Mouse (Mus musculus): ENCODE results near the gene Snx20.
A peak's percentile ranks its signal among the peaks of the same experiment; 100 is the strongest.

The Snx20 gene

DNA sequence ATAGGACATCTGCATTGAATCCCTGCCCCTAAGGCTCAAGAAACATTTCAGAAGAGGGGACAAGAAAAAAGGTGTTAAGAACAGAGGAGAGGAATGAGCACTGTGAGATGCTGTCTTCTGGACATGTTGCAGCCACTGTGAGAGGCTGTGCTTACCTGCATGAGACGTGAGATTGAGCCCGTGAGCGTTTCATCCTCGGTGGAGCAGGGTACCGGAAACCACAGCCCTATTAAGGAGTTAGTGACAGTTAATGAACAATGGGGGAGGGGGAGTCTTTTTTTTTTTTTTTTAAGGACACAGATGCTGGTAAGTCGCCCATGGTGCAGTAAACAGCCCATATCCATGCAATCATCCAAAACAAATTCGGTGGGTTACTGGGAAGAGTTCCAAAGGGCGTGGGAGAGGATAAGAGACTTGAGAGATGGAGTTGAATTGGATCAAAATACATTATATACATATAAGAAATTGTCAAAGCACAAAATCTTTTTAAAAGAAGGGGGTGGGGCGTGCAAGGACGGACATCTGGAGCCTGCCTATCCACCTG lies 32.4 kb downstream of the Snx20 start:
- DNase-seq = peak in 1 of 2 experiments; percentile 51

DNA sequence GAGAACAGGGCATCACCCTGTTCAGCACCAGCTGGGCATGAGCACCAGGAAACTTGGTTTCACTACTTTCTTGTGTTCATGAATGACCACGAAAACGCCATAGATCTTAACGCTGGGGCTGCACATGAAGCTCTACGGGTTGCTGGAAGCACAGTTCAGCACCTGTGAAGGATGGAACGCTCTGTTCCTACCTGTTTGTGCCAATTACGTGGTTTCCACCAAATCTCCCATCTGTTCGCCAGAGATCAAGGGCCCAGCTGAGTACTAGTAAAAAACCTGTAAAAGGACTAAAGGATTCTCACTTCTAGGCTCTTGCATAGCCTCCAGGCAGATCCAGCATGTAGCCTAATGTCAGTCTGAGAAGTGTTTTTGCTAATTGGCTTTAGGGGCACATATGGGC lies 36.4 kb downstream of the Snx20 start:
- no peak for DNase-seq

DNA sequence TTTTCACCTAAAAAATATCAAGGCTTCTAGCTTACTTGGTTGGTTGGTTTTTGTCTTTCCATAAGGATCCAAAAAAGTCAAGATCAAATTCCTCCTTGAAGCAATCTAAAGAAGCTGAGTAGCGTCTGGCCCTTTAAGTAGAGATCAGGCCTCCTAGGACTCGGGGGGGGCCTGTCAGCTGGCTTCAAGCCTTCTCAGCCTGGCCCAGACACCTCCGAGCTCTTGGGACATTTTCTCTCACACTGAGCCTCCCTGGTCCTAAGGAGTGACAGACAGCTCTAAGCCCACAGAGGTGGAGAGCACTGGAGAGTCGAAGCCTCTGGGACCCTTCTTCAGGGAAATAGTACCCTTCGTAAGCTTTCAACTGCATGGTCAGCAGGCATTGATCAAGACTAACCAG lies 37.4 kb downstream of the Snx20 start:
- peak in 1 of 2 experiments; percentile 36 for DNase-seq

DNA sequence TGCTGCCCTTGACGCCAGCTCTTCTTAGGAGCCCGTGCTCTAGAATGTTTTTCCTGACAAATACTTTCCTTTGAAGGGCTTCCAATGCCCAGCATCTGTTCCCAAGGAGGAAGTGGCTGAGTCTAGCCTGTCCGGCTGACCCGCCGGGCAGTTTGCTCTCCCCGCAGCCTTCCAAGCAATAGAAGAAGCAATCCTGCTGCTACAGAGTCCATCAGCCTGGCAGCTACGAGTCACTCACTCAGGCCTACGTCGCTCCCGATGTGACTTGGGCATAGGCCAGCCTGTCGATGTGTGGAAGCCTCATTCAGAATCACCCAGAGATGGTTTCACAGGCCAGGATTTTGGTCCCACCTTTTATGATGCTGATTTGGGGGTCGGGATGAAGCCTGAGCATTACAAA lies 39.9 kb downstream of the Snx20 start:
- DNase-seq = no peak

DNA sequence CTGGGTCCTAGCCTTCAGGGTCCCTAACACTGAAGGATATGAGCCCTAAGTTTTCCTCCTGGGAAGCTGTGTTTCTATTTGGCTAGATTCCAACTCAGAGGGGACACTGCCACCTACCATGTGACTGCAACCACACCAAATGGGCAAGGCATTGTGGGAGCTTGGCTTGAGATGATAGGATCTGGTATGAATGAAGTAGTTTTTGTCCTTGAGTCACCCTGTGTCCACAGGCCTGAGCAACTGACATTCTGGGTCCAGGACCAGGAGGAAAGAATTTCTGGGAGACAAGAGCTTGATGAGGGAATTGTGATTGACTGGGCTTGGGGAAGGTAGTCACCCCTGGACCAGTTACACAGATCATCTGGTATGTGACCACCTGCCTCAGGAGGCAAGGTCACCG lies 42.0 kb downstream of the Snx20 start:
- no peak for DNase-seq

DNA sequence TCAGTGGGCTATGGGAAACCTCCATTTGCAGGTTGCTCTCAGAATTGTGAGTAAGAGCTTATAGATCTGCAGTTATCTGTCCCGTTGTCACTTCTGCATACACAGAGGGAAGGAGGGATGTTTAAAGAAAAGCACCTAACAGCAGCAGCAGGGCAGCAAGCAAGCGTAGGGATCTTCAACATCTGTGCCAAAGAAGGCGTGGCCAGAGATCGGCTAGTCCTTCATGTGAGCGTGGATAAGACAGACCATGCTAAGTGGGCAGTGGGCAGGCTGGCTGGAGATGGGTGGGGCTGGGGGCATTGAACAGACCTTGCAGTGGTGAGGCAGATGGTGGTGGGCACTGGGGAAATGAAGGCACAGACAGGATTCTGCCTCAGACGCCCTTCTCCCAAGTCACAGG lies 45.7 kb downstream of the Snx20 start:
- no peak for DNase-seq

DNA sequence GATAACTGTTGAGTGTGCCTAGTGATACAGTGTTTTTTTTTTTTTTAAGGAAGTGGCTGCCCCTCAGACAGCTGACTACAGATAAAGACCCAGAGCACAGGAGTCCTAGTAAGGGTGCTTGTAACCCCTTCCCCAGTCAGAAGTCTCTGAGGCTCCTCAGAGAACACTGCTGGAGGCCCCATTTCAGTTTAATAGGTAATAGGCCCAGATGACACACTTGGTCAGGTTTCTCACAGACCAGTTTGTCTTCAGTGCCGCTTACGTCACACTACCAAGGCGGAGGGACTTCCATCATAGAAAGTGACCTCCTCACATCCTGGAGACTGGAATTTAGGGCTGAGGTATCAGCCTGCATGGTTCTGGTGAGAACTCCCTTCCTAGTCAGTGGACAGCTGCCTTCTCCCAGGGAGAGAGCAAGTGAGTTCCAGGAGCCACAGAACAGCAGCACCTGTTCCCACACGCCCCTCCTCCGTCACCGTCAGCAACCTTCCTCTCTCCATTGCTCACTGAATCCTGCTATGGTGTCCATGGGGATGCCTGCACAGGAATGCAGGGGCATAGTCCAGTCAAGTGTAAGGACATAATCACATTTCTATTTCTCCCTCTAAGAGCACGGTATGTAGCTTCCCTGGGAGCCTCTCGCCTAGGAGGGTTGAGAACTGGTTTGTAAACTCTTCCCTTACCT lies 47.6 kb downstream of the Snx20 start:
- peak in 1 of 2 experiments; percentile 54 for DNase-seq

DNA sequence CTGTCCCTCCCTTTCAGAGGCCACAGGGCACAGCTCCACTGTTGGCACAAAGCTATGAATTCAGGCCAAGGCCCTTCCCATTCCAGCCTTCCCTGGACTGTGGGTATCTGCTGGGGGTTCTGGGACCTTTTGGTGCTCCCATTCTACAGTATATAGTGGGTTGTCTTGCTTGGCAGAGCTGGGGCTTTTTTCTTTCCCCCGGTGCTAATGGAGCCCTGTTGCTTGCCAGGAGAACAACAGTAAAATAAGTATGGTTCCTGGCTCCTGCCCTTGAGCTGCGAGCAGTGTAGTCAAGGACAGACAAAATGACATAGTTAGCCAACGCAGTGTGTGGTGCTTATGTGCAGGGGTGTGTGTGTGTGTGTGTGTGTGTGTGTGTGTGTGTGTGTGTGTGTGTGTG lies 52.1 kb downstream of the Snx20 start:
- DNase-seq = no peak

DNA sequence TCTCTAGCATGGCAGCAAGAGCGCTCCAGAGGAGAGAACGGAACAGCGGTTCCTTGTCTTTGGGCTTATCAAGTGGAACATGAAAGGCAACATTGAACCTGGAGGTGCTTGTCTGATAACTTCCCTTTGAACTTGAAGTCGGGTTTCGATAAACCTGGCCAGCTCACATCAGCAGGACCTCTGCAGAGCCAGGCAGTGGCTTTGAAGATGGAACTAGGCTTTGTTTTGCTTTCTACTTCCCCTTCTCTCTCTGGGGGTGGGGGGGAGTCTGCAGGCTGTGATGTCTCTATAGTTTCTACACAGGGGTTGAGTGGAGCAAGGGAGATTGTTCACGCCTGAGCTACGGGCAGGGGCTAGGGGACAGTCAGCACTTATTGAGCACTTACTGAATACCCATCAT lies 55.1 kb downstream of the Snx20 start:
- no peak for DNase-seq

DNA sequence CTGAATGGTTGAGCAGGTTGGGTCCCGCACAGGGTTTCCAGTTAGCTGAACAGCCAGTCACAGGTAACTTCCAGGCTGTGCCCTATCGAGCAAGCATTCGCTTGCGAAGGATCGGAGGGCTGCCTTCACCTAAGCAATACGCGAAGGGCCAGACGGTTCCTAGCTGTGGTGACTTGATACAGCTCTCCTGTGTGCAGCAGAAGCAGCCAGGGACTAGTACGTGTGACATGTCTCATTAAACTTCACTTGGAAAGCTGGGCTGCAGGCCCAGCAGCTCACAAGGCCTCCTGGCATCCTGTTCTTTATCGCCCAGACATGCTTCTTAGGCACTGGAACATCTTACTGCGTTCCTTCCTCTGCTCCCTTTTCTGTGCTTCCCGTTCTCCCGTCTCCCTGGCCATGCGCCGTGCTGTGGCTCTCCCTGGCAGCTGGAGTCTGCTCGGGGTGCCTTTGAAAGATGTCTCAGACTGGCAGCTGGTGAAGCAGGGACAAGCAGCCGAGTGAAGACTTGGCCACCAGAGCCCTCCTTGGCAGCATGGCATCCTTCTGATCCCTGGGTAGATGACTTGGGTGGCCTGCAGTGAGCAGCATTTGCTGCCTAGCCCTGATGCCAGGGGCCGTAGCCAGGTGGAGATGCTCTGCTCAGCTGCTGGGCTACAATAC lies 56.1 kb downstream of the Snx20 start:
- peak in 1 of 2 experiments; percentile 52 for DNase-seq

DNA sequence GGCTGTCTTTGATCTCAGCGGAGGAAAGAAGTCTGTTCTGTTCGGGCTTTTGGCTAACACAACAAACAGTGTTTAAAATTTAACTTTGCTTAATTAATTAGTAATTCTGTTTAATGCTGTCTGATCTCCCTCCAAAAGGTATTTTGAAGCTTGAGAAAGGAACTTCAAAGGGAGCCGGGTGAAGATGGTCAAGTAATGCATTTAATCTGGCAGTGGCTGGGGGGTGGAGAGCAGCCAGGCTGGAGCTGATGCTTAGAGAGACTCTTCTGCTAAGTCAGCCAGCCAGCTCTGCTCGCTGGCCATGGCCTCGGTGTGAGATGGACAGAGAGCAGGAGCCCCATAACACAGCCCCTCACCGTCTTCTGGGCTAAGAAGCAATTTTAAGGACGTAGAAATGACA lies 56.7 kb downstream of the Snx20 start:
- DNase-seq = peak; percentile 63 to 78

DNA sequence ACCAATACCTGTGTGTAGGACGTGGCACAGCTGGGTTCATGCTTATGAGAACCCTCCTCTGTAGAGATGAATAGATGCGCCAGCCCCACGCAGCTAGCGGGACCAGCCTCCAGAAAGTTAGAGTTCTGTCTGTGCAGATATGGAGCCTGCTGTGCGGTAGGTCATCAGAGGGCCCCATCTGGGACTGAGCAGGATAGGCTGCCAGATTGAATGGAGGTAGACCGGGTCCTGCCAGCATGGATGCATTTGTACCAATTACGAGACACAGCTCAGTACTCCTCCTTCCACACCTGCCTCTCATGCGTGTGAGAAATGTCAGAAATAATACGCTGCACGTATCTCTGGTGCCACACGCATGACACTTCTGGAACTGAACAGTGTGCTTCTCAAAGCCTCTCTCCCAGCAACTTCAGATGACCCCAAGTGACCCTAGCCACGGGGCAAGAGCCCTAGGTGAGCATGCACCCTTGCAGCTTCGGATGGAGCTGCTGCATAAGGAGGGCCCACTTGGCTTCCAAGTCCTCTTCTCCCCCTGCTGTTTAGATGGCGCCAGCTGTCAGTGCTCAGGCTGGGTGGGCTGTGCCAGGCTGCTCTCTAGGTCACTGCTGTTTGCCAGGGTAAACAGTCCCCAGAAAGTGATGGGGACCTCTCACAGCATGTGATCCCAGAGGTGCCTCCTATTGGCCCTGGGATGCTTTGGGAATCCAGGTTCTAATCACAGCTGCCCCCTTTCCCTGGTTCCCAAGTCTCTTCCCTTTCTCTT lies 57.3 kb downstream of the Snx20 start:
- DNase-seq = peak; percentile 46 to 69

DNA sequence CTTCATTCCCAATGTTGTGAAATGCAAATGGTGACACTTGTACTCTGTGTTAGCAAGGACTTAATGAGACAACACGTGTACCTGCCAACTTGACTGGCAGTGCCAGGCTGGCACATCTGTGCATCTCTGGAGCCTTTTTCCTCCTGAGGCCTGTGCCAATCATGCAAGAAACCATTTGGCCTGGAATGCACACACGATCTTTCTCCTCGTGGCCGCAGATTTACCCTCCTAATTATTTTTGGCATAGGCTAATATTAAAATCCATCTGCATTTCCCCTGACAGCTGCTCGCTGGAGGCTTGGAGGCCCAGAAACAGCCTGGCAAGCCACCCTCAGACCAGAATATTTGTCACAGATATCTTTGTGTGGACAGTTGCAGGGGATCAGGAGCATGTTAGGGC lies 58.3 kb downstream of the Snx20 start:
- DNase-seq = no peak
